Mouse (Mus musculus): Measurements from ENCODE around the gene Fcgr3. TPM values are rescaled to one million over a fixed set of nuclear protein-coding genes. Genes with fewer than 3 reads are reported as not detected.
A peak's percentile ranks its signal among the peaks of the same experiment; 100 is the strongest.

Gene Fcgr3
- polyA plus RNA-seq, 2 experiments, result 14.6 to 24.6 TPM

- peak overlapping the region; percentile 82 for H3K27ac ChIP-seq
- WGBS (ENCODE audit: insufficient replicate concordance), result under 1% methylated on average over 38 of the region's 38 CpGs
- peak overlapping the region; percentile 67 to 85 for H3K4me3 ChIP-seq (ENCODE audit: insufficient read depth in 1 of 2, low read depth in 2 of 2, low read length in 2 of 2)
- ATAC-seq (ENCODE audit: insufficient read depth) (peak; percentile 87), DNase-seq (ENCODE audit: low read depth in 3 of 3, low spot score in 3 of 3) (peak; percentile 86 to 91 (median 88))
- peak overlapping the region; percentile 80 for H3K9ac ChIP-seq (replicated peaks)
- peak overlapping the region; percentile 97 for H3K4me2 ChIP-seq (ENCODE audit: low read depth)
- H3K4me1 ChIP-seq (replicated peaks; ENCODE audit: control insufficient read depth in 2 of 2, insufficient read depth in 2 of 2, low read length in 1 of 2), result peaks cover 22 to 26% of the 10 kb centered on the region in 2 experiments
- TF ChIP-seq EP300 (IDR thresholded peaks at IDR 0.05; ENCODE audit: low read depth) (peak; percentile 13; the same call in 1 of the 2 replicates), CTCF (IDR thresholded peaks at IDR 0.05; ENCODE audit: low read depth) (peak; percentile 99)
- H3K27me3 ChIP-seq (ENCODE audit: control insufficient read depth, insufficient read depth, low read length), result no peaks in the 10 kb centered on the region
- no peaks in the 10 kb centered on the region for H3K9me3 ChIP-seq (ENCODE audit: control insufficient read depth, low read length)
- no peaks in the 10 kb centered on the region for H3K36me3 ChIP-seq (replicated peaks; ENCODE audit: control insufficient read depth, insufficient read depth, low read depth)
Observed at GRCm38 (mm10) chr1:171111020-171111780, 46.5 kb upstream of the Fcgr3 start.

- H3K9me3 ChIP-seq (ENCODE audit: control insufficient read depth, low read length), result no peaks in the 10 kb centered on the region
- H3K9ac ChIP-seq (replicated peaks), result peak overlapping the region; percentile 19; the same call in 1 of the 2 replicates
- peak overlapping the region; percentile 67 to 75 for H3K4me3 ChIP-seq (ENCODE audit: insufficient read depth in 1 of 2, low read depth in 2 of 2, low read length in 2 of 2)
- ATAC-seq (ENCODE audit: insufficient read depth) (peak; percentile 36), DNase-seq (ENCODE audit: low read depth in 3 of 3, low spot score in 3 of 3) (no peak)
- H3K27me3 ChIP-seq (ENCODE audit: control insufficient read depth, insufficient read depth, low read length), result no peaks in the 10 kb centered on the region
- no peaks in the 10 kb centered on the region for H3K36me3 ChIP-seq (replicated peaks; ENCODE audit: control insufficient read depth, insufficient read depth, low read depth)
- peaks cover 16 to 21% of the 10 kb centered on the region in 2 experiments; a peak in 3 of 4 replicates for H3K4me1 ChIP-seq (replicated peaks; ENCODE audit: control insufficient read depth in 2 of 2, insufficient read depth in 2 of 2, low read length in 1 of 2)
- no peak overlapping the region for H3K27ac ChIP-seq
- TF ChIP-seq EP300 (IDR thresholded peaks at IDR 0.05; ENCODE audit: low read depth) (no peak), CTCF (IDR thresholded peaks at IDR 0.05; ENCODE audit: low read depth) (no peak)
- WGBS (ENCODE audit: insufficient replicate concordance), result 21% methylated on average over 15 of the region's 15 CpGs
- peak overlapping the region; percentile 97 for H3K4me2 ChIP-seq (ENCODE audit: low read depth)
Observed at GRCm38 (mm10) chr1:171110659-171111019, 45.9 kb upstream of the Fcgr3 start.

GRCm38 (mm10) chr1:171109620-171110019 is 44.9 kb upstream of the Fcgr3 start:
- DNase-seq (ENCODE audit: low read depth in 3 of 3, low spot score in 3 of 3) (no peak), ATAC-seq (ENCODE audit: insufficient read depth) (no peak)
- Histone ChIP-seq H3K4me1 (replicated peaks; ENCODE audit: control insufficient read depth in 2 of 2, insufficient read depth in 2 of 2, low read length in 1 of 2) (peaks cover 14 to 17% of the 10 kb centered on the region in 2 experiments; a peak in 3 of 4 replicates), H3K4me2 (ENCODE audit: low read depth) (0 out of 2 replicates have a peak overlapping the region, but pooled peaks have one; percentile 0), H3K9me3 (ENCODE audit: control insufficient read depth, low read length) (no peaks in the 10 kb centered on the region), H3K9ac (replicated peaks) (no peak overlapping the region), H3K27me3 (ENCODE audit: control insufficient read depth, insufficient read depth, low read length) (no peaks in the 10 kb centered on the region), H3K4me3 (ENCODE audit: insufficient read depth in 1 of 2, low read depth in 2 of 2, low read length in 2 of 2) (no peak overlapping the region), H3K36me3 (replicated peaks; ENCODE audit: control insufficient read depth, insufficient read depth, low read depth) (no peaks in the 10 kb centered on the region), H3K27ac (no peak overlapping the region)
- WGBS (ENCODE audit: insufficient replicate concordance), result 55% methylated on average over 9 of the region's 9 CpGs
- TF ChIP-seq CTCF (IDR thresholded peaks at IDR 0.05; ENCODE audit: low read depth), result no peak
- no peak for TF ChIP-seq EP300 (IDR thresholded peaks at IDR 0.05; ENCODE audit: low read depth)

- Histone ChIP-seq H3K27ac (no peak overlapping the region), H3K9me3 (ENCODE audit: control insufficient read depth, low read length) (no peaks in the 10 kb centered on the region), H3K4me3 (ENCODE audit: insufficient read depth in 1 of 2, low read depth in 2 of 2, low read length in 2 of 2) (no peak overlapping the region), H3K4me2 (ENCODE audit: low read depth) (no peak overlapping the region), H3K4me1 (replicated peaks; ENCODE audit: control insufficient read depth in 2 of 2, insufficient read depth in 2 of 2, low read length in 1 of 2) (peaks cover 5 to 14% of the 10 kb centered on the region in 2 experiments), H3K36me3 (replicated peaks; ENCODE audit: control insufficient read depth, insufficient read depth, low read depth) (no peaks in the 10 kb centered on the region), H3K27me3 (ENCODE audit: control insufficient read depth, insufficient read depth, low read length) (no peaks in the 10 kb centered on the region), H3K9ac (replicated peaks) (no peak overlapping the region)
- TF ChIP-seq EP300 (IDR thresholded peaks at IDR 0.05; ENCODE audit: low read depth) (no peak), CTCF (IDR thresholded peaks at IDR 0.05; ENCODE audit: low read depth) (no peak)
- 68% methylated on average over 6 of the region's 6 CpGs for WGBS (ENCODE audit: insufficient replicate concordance)
- no peak for DNase-seq (ENCODE audit: low read depth in 3 of 3, low spot score in 3 of 3)
- ATAC-seq (ENCODE audit: insufficient read depth), result no peak
Observed at GRCm38 (mm10) chr1:171105226-171105625, 40.5 kb upstream of the Fcgr3 start.

- peak overlapping the region; percentile 57 for H3K9ac ChIP-seq (replicated peaks)
- peaks cover 5 to 10% of the 10 kb centered on the region in 2 experiments for H3K4me1 ChIP-seq (replicated peaks; ENCODE audit: control insufficient read depth in 2 of 2, insufficient read depth in 2 of 2, low read length in 1 of 2)
- H3K36me3 ChIP-seq (replicated peaks; ENCODE audit: control insufficient read depth, insufficient read depth, low read depth), result no peaks in the 10 kb centered on the region
- H3K4me3 ChIP-seq (ENCODE audit: insufficient read depth in 1 of 2, low read depth in 2 of 2, low read length in 2 of 2), result peak overlapping the region; percentile 53 to 68
- no peak overlapping the region for H3K27ac ChIP-seq
- peak in 1 of 3 experiments; percentile 39 for DNase-seq (ENCODE audit: low read depth in 3 of 3, low spot score in 3 of 3)
- no peak for TF ChIP-seq CTCF (IDR thresholded peaks at IDR 0.05; ENCODE audit: low read depth)
- TF ChIP-seq EP300 (IDR thresholded peaks at IDR 0.05; ENCODE audit: low read depth), result no peak
- H3K27me3 ChIP-seq (ENCODE audit: control insufficient read depth, insufficient read depth, low read length), result no peaks in the 10 kb centered on the region
- WGBS (ENCODE audit: insufficient replicate concordance), result 7% methylated on average over 10 of the region's 10 CpGs
- no peaks in the 10 kb centered on the region for H3K9me3 ChIP-seq (ENCODE audit: control insufficient read depth, low read length)
- ATAC-seq (ENCODE audit: insufficient read depth), result peak; percentile 31; the same call in 1 of the 2 replicates
- H3K4me2 ChIP-seq (ENCODE audit: low read depth), result peak overlapping the region; percentile 92
Observed at GRCm38 (mm10) chr1:171103179-171103840, 38.6 kb upstream of the Fcgr3 start.
